Mouse (Mus musculus): ENCODE results near the gene Anpep.

- TF ChIP-seq POLR2AphosphoS5 (IDR thresholded peaks at IDR 0.05; ENCODE audit: insufficient replicate concordance, low read depth, low read length) (no peak), CTCF (IDR thresholded peaks at IDR 0.05; ENCODE audit: low read depth, low read length) (peak; percentile 77), TAL1 (conservative IDR thresholded peaks at IDR 0.05; ENCODE audit: low read depth, low read length) (no peak), GATA1 (IDR thresholded peaks at IDR 0.05; ENCODE audit: borderline replicate concordance, low read length) (no peak)
Measured at GRCm38 (mm10) chr7:79780647-79781626, 79.9 kb downstream of the Anpep start.

Measured in G1E (cell line).